Mouse (Mus musculus): ENCODE measurements around the gene Myl10. TPM values are rescaled to one million over a fixed set of nuclear protein-coding genes. Genes with fewer than 3 reads are reported as not detected.
"Not testable (repeated sequence)": the region's sequence is repeated elsewhere in the genome, so short reads cannot be mapped to it uniquely, and the experiment has no call there.

Myl10 gene
- polyA plus RNA-seq (2012; ENCODE audit: insufficient read depth, insufficient read length, low replicate concordance, missing spikeins) = not detected in 2 replicates

GRCm38 (mm10) chr5:136692784-136693183, at the start of gene Myl10:
Myl10 (plus strand) TSS chr5:136693146.
- Histone ChIP-seq H3K4me3 (ENCODE audit: insufficient read depth, low read depth, low read length) (no peak within 1 kb of the TSS), H3K27ac (ENCODE audit: insufficient read depth, low read depth, low read length) (no peak within 1 kb of the TSS), H3K4me1 (ENCODE audit: control insufficient read depth, insufficient read depth, low read length) (no peaks in the 10 kb centered on the region)
- TF ChIP-seq POLR2A (IDR thresholded peaks at IDR 0.05; ENCODE audit: insufficient read depth, low read depth, low read length) = no peak
- no peak for TF ChIP-seq CTCF (IDR thresholded peaks at IDR 0.05; ENCODE audit: insufficient read depth, low read depth, low read length)
- WGBS = 93% methylated on average over 4 of the region's 4 CpGs

- Histone ChIP-seq H3K4me1 (ENCODE audit: control insufficient read depth, insufficient read depth, low read length) (peaks cover 15% of the 10 kb centered on the region), H3K4me3 (ENCODE audit: insufficient read depth, low read depth, low read length) (no peak overlapping the region), H3K27ac (ENCODE audit: insufficient read depth, low read depth, low read length) (no peak overlapping the region)
- 86% methylated on average over 4 of the region's 4 CpGs for WGBS
- TF ChIP-seq CTCF (IDR thresholded peaks at IDR 0.05; ENCODE audit: insufficient read depth, low read depth, low read length) (no peak), POLR2A (IDR thresholded peaks at IDR 0.05; ENCODE audit: insufficient read depth, low read depth, low read length) (no peak)
Measured at GRCm38 (mm10) chr5:136646731-136647328, 46.1 kb upstream of the Myl10 start.

- Histone ChIP-seq H3K27ac (ENCODE audit: insufficient read depth, low read depth, low read length) (no peak overlapping the region), H3K4me3 (ENCODE audit: insufficient read depth, low read depth, low read length) (no peak overlapping the region), H3K4me1 (ENCODE audit: control insufficient read depth, insufficient read depth, low read length) (peaks cover 15% of the 10 kb centered on the region)
- TF ChIP-seq POLR2A (IDR thresholded peaks at IDR 0.05; ENCODE audit: insufficient read depth, low read depth, low read length) (no peak), CTCF (IDR thresholded peaks at IDR 0.05; ENCODE audit: insufficient read depth, low read depth, low read length) (no peak)
- 30% methylated on average over 5 of the region's 5 CpGs for whole genome bisulfite sequencing
Measured at GRCm38 (mm10) chr5:136649071-136649470, 43.9 kb upstream of the Myl10 start.

- H3K4me3 ChIP-seq (ENCODE audit: insufficient read depth, low read depth, low read length) = no peak overlapping the region
- TF ChIP-seq POLR2A (IDR thresholded peaks at IDR 0.05; ENCODE audit: insufficient read depth, low read depth, low read length) (no peak), CTCF (IDR thresholded peaks at IDR 0.05; ENCODE audit: insufficient read depth, low read depth, low read length) (no peak)
- H3K4me1 ChIP-seq (ENCODE audit: control insufficient read depth, insufficient read depth, low read length) = peaks cover 15% of the 10 kb centered on the region
- H3K27ac ChIP-seq (ENCODE audit: insufficient read depth, low read depth, low read length) = no peak overlapping the region
- 89% methylated on average over 5 of the region's 5 CpGs for WGBS
Measured at GRCm38 (mm10) chr5:136649655-136650054, 43.3 kb upstream of the Myl10 start.

GRCm38 (mm10) chr5:136654481-136654880, 38.5 kb upstream of the Myl10 start:
- H3K4me3 ChIP-seq (ENCODE audit: insufficient read depth, low read depth, low read length) = no peak overlapping the region
- no peak overlapping the region for H3K27ac ChIP-seq (ENCODE audit: insufficient read depth, low read depth, low read length)
- H3K4me1 ChIP-seq (ENCODE audit: control insufficient read depth, insufficient read depth, low read length) = no peaks in the 10 kb centered on the region
- TF ChIP-seq POLR2A (IDR thresholded peaks at IDR 0.05; ENCODE audit: insufficient read depth, low read depth, low read length) = no peak
- no peak for TF ChIP-seq CTCF (IDR thresholded peaks at IDR 0.05; ENCODE audit: insufficient read depth, low read depth, low read length)

GRCm38 (mm10) chr5:136656830-136657395, 36.0 kb upstream of the Myl10 start:
- H3K27ac ChIP-seq (ENCODE audit: insufficient read depth, low read depth, low read length) = no peak overlapping the region
- no peak for TF ChIP-seq POLR2A (IDR thresholded peaks at IDR 0.05; ENCODE audit: insufficient read depth, low read depth, low read length)
- TF ChIP-seq CTCF (IDR thresholded peaks at IDR 0.05; ENCODE audit: insufficient read depth, low read depth, low read length) = no peak
- H3K4me1 ChIP-seq (ENCODE audit: control insufficient read depth, insufficient read depth, low read length) = no peaks in the 10 kb centered on the region
- 84% methylated on average over 10 of the region's 10 CpGs for WGBS
- no peak overlapping the region for H3K4me3 ChIP-seq (ENCODE audit: insufficient read depth, low read depth, low read length)

GRCm38 (mm10) chr5:136660721-136661120, 32.2 kb upstream of the Myl10 start:
- not testable (repeated sequence) for H3K4me3 ChIP-seq (ENCODE audit: insufficient read depth, low read depth, low read length); H3K27ac ChIP-seq (ENCODE audit: insufficient read depth, low read depth, low read length); H3K4me1 ChIP-seq (ENCODE audit: control insufficient read depth, insufficient read depth, low read length)
- 81% methylated on average over 5 of the region's 5 CpGs for WGBS

GRCm38 (mm10) chr5:136662281-136662680, 30.7 kb upstream of the Myl10 start:
- TF ChIP-seq CTCF (IDR thresholded peaks at IDR 0.05; ENCODE audit: insufficient read depth, low read depth, low read length) (no peak), POLR2A (IDR thresholded peaks at IDR 0.05; ENCODE audit: insufficient read depth, low read depth, low read length) (no peak)
- no peaks in the 10 kb centered on the region; the same call in 1 of the 2 replicates for H3K4me1 ChIP-seq (ENCODE audit: control insufficient read depth, insufficient read depth, low read length)
- H3K4me3 ChIP-seq (ENCODE audit: insufficient read depth, low read depth, low read length) = no peak overlapping the region
- WGBS = 84% methylated on average over 10 of the region's 10 CpGs
- H3K27ac ChIP-seq (ENCODE audit: insufficient read depth, low read depth, low read length) = no peak overlapping the region

GRCm38 (mm10) chr5:136662822-136663221, 30.1 kb upstream of the Myl10 start:
- 83% methylated on average over 1 of the region's 1 CpGs for WGBS
- Histone ChIP-seq H3K4me1 (ENCODE audit: control insufficient read depth, insufficient read depth, low read length) (no peaks in the 10 kb centered on the region; the same call in 1 of the 2 replicates), H3K4me3 (ENCODE audit: insufficient read depth, low read depth, low read length) (no peak overlapping the region), H3K27ac (ENCODE audit: insufficient read depth, low read depth, low read length) (no peak overlapping the region)
- no peak for TF ChIP-seq POLR2A (IDR thresholded peaks at IDR 0.05; ENCODE audit: insufficient read depth, low read depth, low read length)
- no peak for TF ChIP-seq CTCF (IDR thresholded peaks at IDR 0.05; ENCODE audit: insufficient read depth, low read depth, low read length)
